In the genomic region with DNA sequence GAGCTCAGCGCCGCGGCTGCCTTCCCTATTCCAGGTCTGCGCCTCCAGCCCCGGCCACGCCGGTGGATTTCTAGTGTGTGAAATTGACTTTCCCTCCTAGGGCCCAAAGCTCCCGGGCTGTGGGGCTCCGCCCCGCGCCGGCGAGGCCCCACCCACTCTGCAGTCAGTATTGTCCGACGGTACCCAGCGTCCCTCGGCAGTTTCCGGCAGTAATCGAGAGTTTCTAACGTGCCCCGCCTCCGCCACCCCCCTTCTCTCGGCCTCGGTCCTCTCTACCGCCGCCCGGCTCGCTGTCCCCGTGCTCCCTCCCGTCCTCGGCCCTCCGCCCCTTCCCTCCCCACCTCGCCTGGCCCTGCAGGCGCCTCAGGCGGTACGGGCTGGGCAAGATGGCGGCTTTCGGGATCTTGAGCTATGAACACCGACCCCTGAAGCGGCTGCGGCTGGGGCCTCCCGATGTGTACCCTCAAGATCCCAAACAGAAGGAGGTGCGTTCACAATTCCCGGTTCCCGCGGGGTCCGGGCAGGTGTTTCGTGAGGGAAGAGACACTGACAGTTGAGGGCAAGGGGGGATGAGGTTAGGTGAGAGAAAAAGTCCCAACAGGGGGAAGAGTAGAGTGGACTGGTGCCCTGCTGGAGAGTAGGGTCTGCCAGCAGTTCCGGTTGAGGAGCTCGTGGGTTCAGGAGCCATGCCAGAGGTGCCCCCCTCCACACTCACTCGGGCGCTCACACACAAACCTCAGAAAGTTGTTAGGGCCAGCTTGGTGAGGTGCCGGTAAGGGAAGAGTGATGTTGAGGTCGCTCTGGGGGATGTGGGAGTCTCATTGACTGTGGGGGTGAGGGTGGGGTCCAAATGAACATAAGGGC, we compare ENCODE assay signal across 8 mouse cellular contexts. TPM values are rescaled to one million over a fixed set of nuclear protein-coding genes. Genes with fewer than 3 reads are reported as not detected.
A peak's percentile ranks its signal among the peaks of the same experiment; 100 is the strongest.
DNase-seq lines count a peak whose midpoint lies in the region; ATAC-seq and TF ChIP-seq lines count a peak whose summit lies in the region.

Med12 (plus strand) TSS at position 156 of the 864 bp plus-strand sequence.

- peaks cover 18% of the 10 kb centered on the region for H3K4me1 ChIP-seq in E14TG2a.4 (replicated peaks; ENCODE audit: low read depth, low read length)
- peaks cover 10% of the 10 kb centered on the region; the same call in 1 of the 2 replicates for H3K4me1 ChIP-seq in forebrain, embryonic 13.5 days
- no peaks in the 10 kb centered on the region for H3K4me1 ChIP-seq in liver, postnatal 0 days (ENCODE audit: insufficient read depth)
- no peaks in the 10 kb centered on the region for H3K4me1 ChIP-seq in neural tube, embryonic 14.5 days (ENCODE audit: control insufficient read depth, insufficient read depth, low read length)

- DNase-seq in c-Kit-positive CD71-positive TER-119-positive erythroid progenitor cells, embryonic 14.5 days (ENCODE audit: low spot score): peak; percentile 86
- peak; percentile 92 to 94 for DNase-seq in heart, postnatal 10 days
- peak; percentile 39 for DNase-seq in large intestine, adult 2 months (ENCODE audit: low read depth, low spot score)
- DNase-seq in liver, postnatal 0 days: peak; percentile 91
- DNase-seq in testis, postnatal 10 days (ENCODE audit: low spot score): peak; percentile 92

- peak within 1 kb of the TSS; percentile 57 for H3K4me2 ChIP-seq in forebrain, embryonic 13.5 days
- H3K4me2 ChIP-seq in liver, postnatal 0 days (ENCODE audit: low read depth, low read length): peak within 1 kb of the TSS; percentile 73
- peak within 1 kb of the TSS; percentile 48 for H3K4me2 ChIP-seq in neural tube, embryonic 14.5 days (ENCODE audit: low read depth, low read length)

- intact Hi-C loops in heart, postnatal 10 days (cut with DNase I): loop anchor here (2.0 to 10.0 kb wide), 2 partner anchors 19 to 151 kb away; partner anchors contain the start of genes Foxo4, Nono and Zmym3

- no peaks in the 10 kb centered on the region for H3K9me3 ChIP-seq in E14TG2a.4 (ENCODE audit: low read length)
- no peaks in the 10 kb centered on the region for H3K9me3 ChIP-seq in forebrain, embryonic 13.5 days (replicated peaks)
- no peaks in the 10 kb centered on the region for H3K9me3 ChIP-seq in liver, postnatal 0 days (ENCODE audit: low read length)
- no peaks in the 10 kb centered on the region for H3K9me3 ChIP-seq in neural tube, embryonic 14.5 days (ENCODE audit: control insufficient read depth, low read length)

- TF ChIP-seq CTCF in E14TG2a.4 (conservative IDR thresholded peaks at IDR 0.05; ENCODE audit: low read length): no peak
- TF ChIP-seq CTCF in liver, postnatal 0 days (IDR thresholded peaks at IDR 0.05; ENCODE audit: low read depth): no peak

- peak within 1 kb of the TSS; percentile 51 for H3K27ac ChIP-seq in forebrain, embryonic 13.5 days
- peak within 1 kb of the TSS; percentile 69 for H3K27ac ChIP-seq in liver, postnatal 0 days (ENCODE audit: low read depth)
- peak within 1 kb of the TSS; percentile 58 for H3K27ac ChIP-seq in neural tube, embryonic 14.5 days (ENCODE audit: low read depth, low read length)

- H3K27me3 ChIP-seq in E14TG2a.4 (ENCODE audit: insufficient read depth, low read length): no peaks in the 10 kb centered on the region
- H3K27me3 ChIP-seq in forebrain, embryonic 13.5 days: no peaks in the 10 kb centered on the region
- H3K27me3 ChIP-seq in liver, postnatal 0 days (ENCODE audit: insufficient read depth, low read length): no peaks in the 10 kb centered on the region
- H3K27me3 ChIP-seq in neural tube, embryonic 14.5 days (ENCODE audit: control insufficient read depth, insufficient read depth, low read length): no peaks in the 10 kb centered on the region

- peak within 1 kb of the TSS; percentile 73 for H3K9ac ChIP-seq in forebrain, embryonic 13.5 days
- peak within 1 kb of the TSS; percentile 79 for H3K9ac ChIP-seq in liver, postnatal 0 days (replicated peaks)
- peak within 1 kb of the TSS; percentile 48 for H3K9ac ChIP-seq in neural tube, embryonic 14.5 days (replicated peaks; ENCODE audit: low read depth, low read length)

- 14% methylated on average over 54 of the region's 54 CpGs for WGBS in forebrain, embryonic 13.5 days
- 16% methylated on average over 54 of the region's 54 CpGs for WGBS in large intestine, adult 2 months
- 18% methylated on average over 49 of the region's 54 CpGs for WGBS in liver, postnatal 0 days (ENCODE audit: insufficient replicate concordance)
- 26% methylated on average over 47 of the region's 54 CpGs for WGBS in neural tube, embryonic 14.5 days

- H3K36me3 ChIP-seq in E14TG2a.4 (ENCODE audit: insufficient read depth, low read length): peaks cover 39% of the 10 kb centered on the region
- peaks cover 22% of the 10 kb centered on the region for H3K36me3 ChIP-seq in forebrain, embryonic 13.5 days (ENCODE audit: poor library complexity, severe bottlenecking)
- peaks cover 24% of the 10 kb centered on the region for H3K36me3 ChIP-seq in liver, postnatal 0 days (replicated peaks; ENCODE audit: insufficient read depth, low read length)
- no peaks in the 10 kb centered on the region; the same call in 1 of the 2 replicates for H3K36me3 ChIP-seq in neural tube, embryonic 14.5 days (ENCODE audit: control insufficient read depth, insufficient read depth, low read length)

- peak; percentile 99 for ATAC-seq in forebrain, embryonic 13.5 days
- peak; percentile 100 for ATAC-seq in liver, postnatal 0 days
- ATAC-seq in neural tube, embryonic 14.5 days (ENCODE audit: low read depth): peak; percentile 98

- peak within 1 kb of the TSS; percentile 81 for H3K4me3 ChIP-seq in E14TG2a.4 (replicated peaks; ENCODE audit: low read length)
- H3K4me3 ChIP-seq in forebrain, embryonic 13.5 days: peak within 1 kb of the TSS; percentile 56
- H3K4me3 ChIP-seq in liver, postnatal 0 days (ENCODE audit: low read depth, low read length): peak within 1 kb of the TSS; percentile 69
- peak within 1 kb of the TSS; percentile 41 for H3K4me3 ChIP-seq in neural tube, embryonic 14.5 days (ENCODE audit: low read depth, low read length)

- TF ChIP-seq EP300 in liver, postnatal 0 days (IDR thresholded peaks at IDR 0.05; ENCODE audit: low read depth): no peak

RNA-seq across cellular contexts. Expression of gene Med12, which starts in this region (rescaled TPM):
- polyA plus RNA-seq in forebrain, embryonic 13.5 days (2015; fragmentation: Nextera tagmentation; extraction: Ambion mirVana): 31.3 and 31.7 TPM in 2 replicates
- total RNA-seq in heart, postnatal 10 days (2021): 10 to 100 TPM; 26.8 to 29.4 TPM
- polyA plus RNA-seq in large intestine, adult 2 months (2012; rRNA removed): 56.7 and 77.4 TPM in 2 replicates
- polyA plus RNA-seq in liver, postnatal 0 days (2015; fragmentation: Nextera tagmentation; extraction: Ambion mirVana): 10.2 and 14.3 TPM in 2 replicates
- 32.0 and 34.2 TPM in 2 replicates for polyA plus RNA-seq in neural tube, embryonic 14.5 days (2014; fragmentation: Nextera tagmentation; extraction: Ambion mirVana)

Comparison
In these comparisons a context has a peak if more than half of its experiments do, and no peak if none do; other contexts are left out.
1. Peak in every context shown above with its lines: DNase-seq, ATAC-seq, H3K4me3 ChIP-seq and H3K27ac ChIP-seq.
2. DNase-seq: peak in every context shown above with its lines; median percentile 93 in heart, postnatal 10 days; 92 in testis, postnatal 10 days; 91 in liver, postnatal 0 days; 86 in c-Kit-positive CD71-positive TER-119-positive erythroid progenitor cells, embryonic 14.5 days; 39 in large intestine, adult 2 months.